Mouse (Mus musculus): ENCODE results near the gene Ttc7.

- no peak for TF ChIP-seq POLR2A (IDR thresholded peaks at IDR 0.05; ENCODE audit: control insufficient read depth in 1 of 2, insufficient read depth in 1 of 2, low read depth in 1 of 2, low read length in 2 of 2, poor library complexity in 1 of 2)
- TF ChIP-seq CTCF (IDR thresholded peaks at IDR 0.05 in 2 of 3, conservative IDR thresholded peaks at IDR 0.05 in 1 of 3; ENCODE audit: control insufficient read depth in 1 of 3, insufficient read depth in 1 of 3, low read depth in 2 of 3, low read length in 3 of 3, poor library complexity in 1 of 3, severe bottlenecking in 1 of 3) = no peak
- TF ChIP-seq NELFE (IDR thresholded peaks at IDR 0.05; ENCODE audit: low read depth, low read length) = no peak
- no peak for TF ChIP-seq EP300 (IDR thresholded peaks at IDR 0.05; ENCODE audit: low read depth in 1 of 2, low read length in 2 of 2)
- no peak for TF ChIP-seq RAD21 (IDR thresholded peaks at IDR 0.05; ENCODE audit: low read depth, low read length)
- no peak for TF ChIP-seq POLR2AphosphoS2 (IDR thresholded peaks at IDR 0.05; ENCODE audit: low read length)
These were observed 83.8 kb downstream of the Ttc7 start for GRCm38 (mm10) chr17:87366520-87366919.

Data from MEL (cell line).